Mouse (Mus musculus) MEL (cell line): ENCODE results near the gene Sult6b2. TPM values are rescaled to one million over a fixed set of nuclear protein-coding genes. Genes with fewer than 3 reads are reported as not detected.

ENCODE experiments used
- DNase-seq: peaks from one replicate; pipeline ENCODE4 v3.0.0; 2011; ENCODE audit warnings: low read depth, low spot score
- H3K27ac ChIP-seq: 2 replicates; pipeline ENCODE4 v1.5.1; 2012; ENCODE audit warnings: low read depth, mild to moderate bottlenecking, control low read depth, low read length, moderate library complexity; ENCODE audit not compliant: control insufficient read depth
- H3K27me3 ChIP-seq, 2 experiments: fragments of 150-350 bp in 1 of 2; sonication (generic) in 1 of 2; 2 replicates each; pipeline ENCODE4 v1.6.1; 2012; ENCODE audit warnings: low read length in 2 of 2, mild to moderate bottlenecking in 2 of 2, improper control_type of control experiment in 1 of 2, moderate library complexity in 1 of 2; ENCODE audit not compliant: insufficient read depth in 2 of 2, control insufficient read depth in 1 of 2
- H3K36me3 ChIP-seq, 2 experiments: 2 replicates each; pipeline ENCODE4 v1.6.1; 2012 to 2014; ENCODE audit warnings: low read length in 2 of 2, improper control_type of control experiment in 1 of 2, inconsistent platforms in 1 of 2, mild to moderate bottlenecking in 1 of 2; ENCODE audit not compliant: insufficient read depth in 2 of 2, control insufficient read depth in 1 of 2
- H3K4me1 ChIP-seq, 2 experiments: fragments of 150-350 bp in 1 of 2; sonication (generic) in 1 of 2; 2 replicates each; pipeline ENCODE4 v1.6.1; 2012; ENCODE audit warnings: low read length in 2 of 2, improper control_type of control experiment in 1 of 2, mild to moderate bottlenecking in 1 of 2; ENCODE audit not compliant: insufficient read depth in 2 of 2, control insufficient read depth in 1 of 2
- H3K4me3 ChIP-seq, 2 experiments: fragments of 150-350 bp in 1 of 2; sonication (generic) in 1 of 2; 2 replicates each; pipeline ENCODE4 v1.5.1; 2012; ENCODE audit warnings: low read depth in 2 of 2, low read length in 2 of 2, mild to moderate bottlenecking in 2 of 2, moderate library complexity in 2 of 2, control low read depth in 1 of 2, improper control_type of control experiment in 1 of 2; ENCODE audit not compliant: control insufficient read depth in 1 of 2, insufficient read depth in 1 of 2
- H3K79me2 ChIP-seq: 2 replicates; pipeline ENCODE4 v1.6.1; 2012; ENCODE audit warnings: mild to moderate bottlenecking, low read length, moderate library complexity; ENCODE audit not compliant: control insufficient read depth, poor library complexity, insufficient read depth
- H3K9ac ChIP-seq: 2 replicates; pipeline ENCODE4 v1.6.1; 2012; ENCODE audit warnings: low read depth, mild to moderate bottlenecking, control low read depth, low read length, moderate library complexity; ENCODE audit not compliant: control insufficient read depth, poor library complexity, severe bottlenecking
- H3K9me3 ChIP-seq: fragments of 150-350 bp; sonication (generic); replicated peaks from 2 replicates; pipeline ENCODE4 v1.6.1; 2012; ENCODE audit warnings: mild to moderate bottlenecking, low read length, improper control_type of control experiment, moderate library complexity; ENCODE audit not compliant: insufficient read depth
- CHD2 ChIP-seq: IDR thresholded peaks from 2 replicates; pipeline ENCODE4 v1.6.1; 2011; ENCODE audit warnings: low read length, improper control_type of control experiment
- ELF1 ChIP-seq: IDR thresholded peaks from 2 replicates; pipeline ENCODE4 v1.6.1; 2014; ENCODE audit warnings: low read depth, mild to moderate bottlenecking, inconsistent platforms, low read length, improper control_type of control experiment, moderate library complexity
- ETS1 ChIP-seq: IDR thresholded peaks from 2 replicates; pipeline ENCODE4 v1.6.1; 2012; ENCODE audit warnings: low read depth, mild to moderate bottlenecking, inconsistent platforms, low read length, improper control_type of control experiment, moderate library complexity
- GABPA ChIP-seq: IDR thresholded peaks from 2 replicates; pipeline ENCODE4 v1.6.1; 2012; ENCODE audit warnings: low read depth, mild to moderate bottlenecking, inconsistent platforms, low read length, improper control_type of control experiment, moderate library complexity
- HCFC1 ChIP-seq: IDR thresholded peaks from 2 replicates; pipeline ENCODE4 v1.6.1; 2012; ENCODE audit warnings: low read depth, mild to moderate bottlenecking, inconsistent platforms, low read length, improper control_type of control experiment, moderate library complexity
- JUND ChIP-seq: IDR thresholded peaks from 2 replicates; pipeline ENCODE4 v1.6.1; 2011; ENCODE audit warnings: low read depth, mild to moderate bottlenecking, improper control_type of control experiment, low read length
- KAT2A ChIP-seq: conservative IDR thresholded peaks from 2 replicates; pipeline ENCODE4 v1.6.1; 2012; ENCODE audit warnings: low read depth, low read length, improper control_type of control experiment, inconsistent platforms
- MAFK ChIP-seq: IDR thresholded peaks from 2 replicates; pipeline ENCODE4 v1.6.1; 2011; ENCODE audit warnings: low read depth, mild to moderate bottlenecking, low read length, improper control_type of control experiment, borderline replicate concordance
- MAX ChIP-seq: IDR thresholded peaks from 2 replicates; pipeline ENCODE4 v1.6.1; 2011; ENCODE audit warnings: low read length, improper control_type of control experiment
- MEF2A ChIP-seq: IDR thresholded peaks from 2 replicates; pipeline ENCODE4 v1.6.1; 2014; ENCODE audit warnings: low read depth, mild to moderate bottlenecking, inconsistent platforms, low read length, improper control_type of control experiment; ENCODE audit not compliant: poor library complexity, insufficient replicate concordance, severe bottlenecking; ENCODE audit errors: extremely low read depth
- MXI1 ChIP-seq: IDR thresholded peaks from 2 replicates; pipeline ENCODE4 v1.6.1; 2011; ENCODE audit warnings: mild to moderate bottlenecking, low read depth, low read length, improper control_type of control experiment
- MYB ChIP-seq: IDR thresholded peaks from 2 replicates; pipeline ENCODE4 v1.6.1; 2011; ENCODE audit warnings: mild to moderate bottlenecking, low read depth, low read length, improper control_type of control experiment
- MYC ChIP-seq: IDR thresholded peaks from 2 replicates; pipeline ENCODE4 v1.6.1; 2011; ENCODE audit warnings: low read depth, mild to moderate bottlenecking, low read length, improper control_type of control experiment, moderate library complexity
- POLR2AphosphoS2 ChIP-seq: IDR thresholded peaks from 2 replicates; pipeline ENCODE4 v1.6.1; 2011; ENCODE audit warnings: low read length, improper control_type of control experiment
- RCOR1 ChIP-seq: IDR thresholded peaks from 2 replicates; pipeline ENCODE4 v1.6.1; 2012; ENCODE audit warnings: low read depth, mild to moderate bottlenecking, inconsistent platforms, low read length, improper control_type of control experiment
- SMC3 ChIP-seq: IDR thresholded peaks from 2 replicates; pipeline ENCODE4 v1.6.1; 2011; ENCODE audit warnings: low read depth, low read length, improper control_type of control experiment
- TAL1 ChIP-seq: IDR thresholded peaks from 2 replicates; pipeline ENCODE4 v1.6.1; 2012; ENCODE audit warnings: mild to moderate bottlenecking, inconsistent platforms, low read length, moderate library complexity, mixed read lengths
- TCF12 ChIP-seq: IDR thresholded peaks from 2 replicates; pipeline ENCODE4 v1.6.1; 2014; ENCODE audit warnings: low read depth, mild to moderate bottlenecking, inconsistent platforms, low read length, improper control_type of control experiment, moderate library complexity
- UBTF ChIP-seq: IDR thresholded peaks from 2 replicates; pipeline ENCODE4 v1.6.1; 2012; ENCODE audit warnings: low read depth, mild to moderate bottlenecking, inconsistent platforms, low read length, improper control_type of control experiment, moderate library complexity, borderline replicate concordance; ENCODE audit not compliant: insufficient read depth
- ZC3H11A ChIP-seq: IDR thresholded peaks from 2 replicates; pipeline ENCODE4 v1.6.1; 2012; ENCODE audit warnings: low read depth, mild to moderate bottlenecking, inconsistent platforms, low read length, improper control_type of control experiment
- ZNF384 ChIP-seq: IDR thresholded peaks from 2 replicates; pipeline ENCODE4 v1.6.1; 2012; ENCODE audit warnings: low read depth, mild to moderate bottlenecking, inconsistent platforms, low read length, improper control_type of control experiment
- polyA plus RNA-seq, 2 experiments: library from polyadenylated mRNA; stranded (reverse) in 1 of 2; unstranded in 1 of 2; fragments of >175 nt in 1 of 2; fragments of >200 nt in 1 of 2; gene quantifications; 2 replicates each; pipeline versions ENCODE4 v1.2.1 to v1.2.4; 2012; ENCODE audit warnings: low replicate concordance in 2 of 2, low read depth in 1 of 2; ENCODE audit not compliant: insufficient read length in 2 of 2, insufficient read depth in 1 of 2, missing spikeins in 1 of 2
- total RNA-seq: library from RNA; depleted of rRNA; stranded (reverse); fragments of 300-350 nt; gene quantifications from 2 replicates; pipeline ENCODE4 v1.2.3, GENCODE M21; 2012

The Sult6b2 gene
- total and polyA plus RNA-seq, 3 experiments = 0.07 TPM; not detected in 2

GRCm38 (mm10) chr6:142797996-142798395 is 6.3 kb downstream of the Sult6b2 start:
- H3K36me3 ChIP-seq = no peaks in the 10 kb centered on the region
- no peak overlapping the region for H3K27ac ChIP-seq
- no peaks in the 10 kb centered on the region; a peak in 1 of 4 replicates for H3K27me3 ChIP-seq
- H3K9me3 ChIP-seq = no peaks in the 10 kb centered on the region
- TF ChIP-seq ELF1 = no peak
- no peak for TF ChIP-seq ZNF384
- no peak for TF ChIP-seq JUND
- TF ChIP-seq MAFK = no peak
- no peak for TF ChIP-seq ZC3H11A
- no peak for TF ChIP-seq MYC
- TF ChIP-seq UBTF = no peak
- H3K9ac ChIP-seq = no peak overlapping the region
- no peak for DNase-seq
- H3K4me1 ChIP-seq = peaks cover 4 to 11% of the 10 kb centered on the region in 2 experiments
- H3K4me3 ChIP-seq = no peak overlapping the region
- H3K79me2 ChIP-seq = no peaks in the 10 kb centered on the region

- no peak overlapping the region for H3K27ac ChIP-seq
- H3K4me1 ChIP-seq = peaks cover 4 to 8% of the 10 kb centered on the region in 2 experiments; a peak in 3 of 4 replicates
- no peak for TF ChIP-seq SMC3
- TF ChIP-seq ETS1 = no peak
- no peak for TF ChIP-seq MYB
- TF ChIP-seq ELF1 = no peak
- no peak for TF ChIP-seq TAL1
- H3K4me3 ChIP-seq = no peak overlapping the region
- H3K27me3 ChIP-seq = no peaks in the 10 kb centered on the region; a peak in 1 of 4 replicates
- no peak for DNase-seq
- no peak overlapping the region for H3K9ac ChIP-seq
- H3K9me3 ChIP-seq = no peaks in the 10 kb centered on the region
- no peaks in the 10 kb centered on the region for H3K79me2 ChIP-seq
- H3K36me3 ChIP-seq = no peaks in the 10 kb centered on the region
Measured at GRCm38 (mm10) chr6:142795655-142796441, 8.5 kb downstream of the Sult6b2 start.

- Histone ChIP-seq H3K79me2 (no peaks in the 10 kb centered on the region), H3K27me3 (no peaks in the 10 kb centered on the region; a peak in 1 of 4 replicates), H3K27ac (no peak overlapping the region), H3K4me3 (no peak overlapping the region), H3K36me3 (no peaks in the 10 kb centered on the region), H3K4me1 (peaks cover 4 to 7% of the 10 kb centered on the region in 2 experiments; a peak in 3 of 4 replicates), H3K9ac (no peak overlapping the region), H3K9me3 (no peaks in the 10 kb centered on the region)
- no peak for DNase-seq
- no peak for TF ChIP-seq RCOR1
- no peak for TF ChIP-seq GABPA
- TF ChIP-seq KAT2A = no peak
- no peak for TF ChIP-seq MAX
- TF ChIP-seq TCF12 = no peak
- no peak for TF ChIP-seq MEF2A
- no peak for TF ChIP-seq POLR2AphosphoS2
- TF ChIP-seq HCFC1 = no peak
- no peak for TF ChIP-seq MXI1
- TF ChIP-seq CHD2 = no peak
Measured at GRCm38 (mm10) chr6:142795087-142795486, 9.2 kb downstream of the Sult6b2 start.
